Mouse (Mus musculus) regulatory T cell (primary cell): ENCODE measurements at regions not wholly inside any gene's neighbourhood (a gene's known extent, or its start where the extent isn't known, plus 50 kb on each side); places are given as distances from the start of the nearest gene placed in this dataset.

ENCODE experiments used
- in situ Hi-C: fragments of 300-600 bp; cut with MboI, MseI; formaldehyde crosslinking; loops from one replicate; pipeline ENCODE4 v1.15.1; 2025; ENCODE audit warnings: high pct_unique_total_duplicates

- in situ Hi-C loops = no loop called here
Observed at GRCm38 (mm10) chr9:31794911-31795310, 118.4 kb downstream of the Barx2 start.

GRCm38 (mm10) chr9:31775956-31776355 is 137.3 kb downstream of the Barx2 start:
- in situ Hi-C loops = no loop called here

GRCm38 (mm10) chr9:31765401-31765800 is 147.9 kb downstream of the Barx2 start:
- in situ Hi-C loops = no loop called here

GRCm38 (mm10) chr9:31757894-31758561 is 155.2 kb downstream of the Barx2 start:
- in situ Hi-C loops = no loop called here

GRCm38 (mm10) chr9:31730443-31730842 is 182.8 kb downstream of the Barx2 start:
- in situ Hi-C loops = no loop called here

- in situ Hi-C loops = no loop called here
Observed at GRCm38 (mm10) chr9:31719309-31719708, 194.0 kb downstream of the Barx2 start.

- in situ Hi-C loops = no loop called here
Observed at GRCm38 (mm10) chr9:31710022-31710421, 203.2 kb downstream of the Barx2 start.

- in situ Hi-C loops = no loop called here
Observed at GRCm38 (mm10) chr9:31706688-31707087, 206.6 kb downstream of the Barx2 start.

- in situ Hi-C loops = no loop called here
Observed at GRCm38 (mm10) chr9:31690921-31691475, 222.3 kb downstream of the Barx2 start.

GRCm38 (mm10) chr9:31688398-31688705 is 224.1 kb upstream of the Tmem45b start:
- in situ Hi-C loops = no loop called here

- in situ Hi-C loops = no loop called here
Observed at GRCm38 (mm10) chr9:31687686-31688397, 223.6 kb upstream of the Tmem45b start.

GRCm38 (mm10) chr9:31686466-31686865 is 222.2 kb upstream of the Tmem45b start:
- in situ Hi-C loops = no loop called here

GRCm38 (mm10) chr9:31684812-31685188 is 220.5 kb upstream of the Tmem45b start:
- in situ Hi-C loops = no loop called here

- in situ Hi-C loops = no loop called here
Observed at GRCm38 (mm10) chr9:31684099-31684811, 220.0 kb upstream of the Tmem45b start.

GRCm38 (mm10) chr9:31683302-31684081 is 219.2 kb upstream of the Tmem45b start:
- in situ Hi-C loops = no loop called here

GRCm38 (mm10) chr9:31682893-31683292 is 218.6 kb upstream of the Tmem45b start:
- in situ Hi-C loops = no loop called here

GRCm38 (mm10) chr9:31677150-31677549 is 212.9 kb upstream of the Tmem45b start:
- in situ Hi-C loops = no loop called here

- in situ Hi-C loops = no loop called here
Observed at GRCm38 (mm10) chr9:31659026-31659425, 194.8 kb upstream of the Tmem45b start.

GRCm38 (mm10) chr9:31657612-31658011 is 193.3 kb upstream of the Tmem45b start:
- in situ Hi-C loops = no loop called here

- in situ Hi-C loops = no loop called here
Observed at GRCm38 (mm10) chr9:31656676-31657075, 192.4 kb upstream of the Tmem45b start.

- in situ Hi-C loops = no loop called here
Observed at GRCm38 (mm10) chr9:31654747-31655146, 190.5 kb upstream of the Tmem45b start.

GRCm38 (mm10) chr9:31654213-31654612 is 190.0 kb upstream of the Tmem45b start:
- in situ Hi-C loops = no loop called here
